Mouse (Mus musculus) liver (tissue): Measurements from ENCODE around the gene Rab44.
A peak's percentile ranks its signal among the peaks of the same experiment; 100 is the strongest.

Experiments used
- DNase-seq: peaks from one replicate; pipeline ENCODE4 v3.0.0-alpha.2; 2020; ENCODE audit warnings: mixed read lengths

The Rab44 gene

GRCm38 (mm10) chr17:29136236-29136635 is 22.3 kb downstream of the Rab44 start:
- no peak for DNase-seq

- DNase-seq = no peak
Observed at GRCm38 (mm10) chr17:29137906-29138305, 24.0 kb downstream of the Rab44 start.

GRCm38 (mm10) chr17:29141577-29141976 is 27.6 kb downstream of the Rab44 start:
- no peak for DNase-seq

- DNase-seq = no peak
Observed at GRCm38 (mm10) chr17:29143266-29143665, 29.3 kb downstream of the Rab44 start.

- no peak for DNase-seq
Observed at GRCm38 (mm10) chr17:29145101-29145500, 31.2 kb downstream of the Rab44 start.

GRCm38 (mm10) chr17:29147273-29147672 is 33.3 kb downstream of the Rab44 start:
- no peak for DNase-seq

GRCm38 (mm10) chr17:29147773-29148172 is 33.8 kb downstream of the Rab44 start:
- no peak for DNase-seq

- no peak for DNase-seq
Observed at GRCm38 (mm10) chr17:29149766-29150165, 35.8 kb downstream of the Rab44 start.

GRCm38 (mm10) chr17:29152547-29152946 is 38.6 kb downstream of the Rab44 start:
- no peak for DNase-seq

- no peak for DNase-seq
Observed at GRCm38 (mm10) chr17:29154247-29154646, 40.3 kb downstream of the Rab44 start.

GRCm38 (mm10) chr17:29155355-29156135 is 41.6 kb downstream of the Rab44 start:
- no peak for DNase-seq

GRCm38 (mm10) chr17:29156396-29156795 is 42.5 kb downstream of the Rab44 start:
- no peak for DNase-seq

GRCm38 (mm10) chr17:29156866-29157265 is 42.9 kb downstream of the Rab44 start:
- no peak for DNase-seq

- DNase-seq = no peak
Observed at GRCm38 (mm10) chr17:29158899-29159298, 45.0 kb downstream of the Rab44 start.

- no peak for DNase-seq
Observed at GRCm38 (mm10) chr17:29159320-29159719, 45.4 kb downstream of the Rab44 start.

GRCm38 (mm10) chr17:29159743-29160455 is 46.0 kb downstream of the Rab44 start:
- DNase-seq = no peak

- no peak for DNase-seq
Observed at GRCm38 (mm10) chr17:29162334-29162733, 48.4 kb downstream of the Rab44 start.

- DNase-seq = peak; percentile 35
Observed at GRCm38 (mm10) chr17:29164469-29165111, 50.6 kb downstream of the Rab44 start.

GRCm38 (mm10) chr17:29165452-29165851 is 51.5 kb downstream of the Rab44 start:
- DNase-seq = peak; percentile 33

GRCm38 (mm10) chr17:29165967-29166578 is 52.1 kb downstream of the Rab44 start:
- no peak for DNase-seq

GRCm38 (mm10) chr17:29167371-29167770 is 53.4 kb downstream of the Rab44 start:
- DNase-seq = no peak

- no peak for DNase-seq
Observed at GRCm38 (mm10) chr17:29168438-29168837, 54.5 kb downstream of the Rab44 start.

GRCm38 (mm10) chr17:29168996-29169601 is 55.2 kb downstream of the Rab44 start:
- DNase-seq = no peak
